Mouse (Mus musculus): ENCODE results near the gene Casc3.

GRCm38 (mm10) chr11:98763502-98763861 is 41.2 kb upstream of the Casc3 start:
- TF ChIP-seq GATA1 (IDR thresholded peaks at IDR 0.05; ENCODE audit: low read length), result no peak
- no peak for TF ChIP-seq TAL1 (IDR thresholded peaks at IDR 0.05; ENCODE audit: low read length)
